Mouse (Mus musculus): Measurements from ENCODE around the gene Il21r. TPM values are rescaled to one million over a fixed set of nuclear protein-coding genes. Genes with fewer than 3 reads are reported as not detected.

Gene Il21r
- total and polyA plus RNA-seq, 3 experiments, result 103 to 252 (median 142) TPM

DNA sequence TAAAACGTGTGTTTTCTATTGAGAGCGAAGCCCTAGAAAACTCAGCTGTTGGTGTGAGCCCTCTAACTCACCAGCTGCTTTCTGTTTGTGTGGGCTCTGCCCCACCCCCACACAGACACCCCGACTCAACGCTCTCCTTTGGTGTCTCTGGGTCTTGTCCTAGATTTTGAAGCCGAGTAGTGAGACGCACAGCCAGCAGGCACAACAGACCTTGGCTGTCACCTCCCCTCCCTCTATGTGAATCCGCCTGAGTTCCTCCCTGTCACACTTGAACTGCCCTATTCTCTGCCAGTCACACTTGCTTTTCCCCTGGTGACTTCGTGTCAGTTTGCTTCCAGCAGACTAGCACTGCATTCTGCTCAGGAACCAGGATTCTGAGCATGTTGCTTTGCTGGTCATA is 46.4 kb upstream of the Il21r start:
- Histone ChIP-seq H3K27ac (ENCODE audit: insufficient read depth, low read depth) (no peak overlapping the region), H3K4me1 (ENCODE audit: control insufficient read depth in 1 of 2, insufficient read depth in 2 of 2) (peaks cover 38 to 59% of the 10 kb centered on the region in 2 experiments), H3K9me3 (replicated peaks; ENCODE audit: low read length) (no peaks in the 10 kb centered on the region), H3K9ac (ENCODE audit: insufficient read depth, low read depth) (no peak overlapping the region), H3K4me2 (ENCODE audit: insufficient read depth, low read depth, poor library complexity, severe bottlenecking) (no peak overlapping the region), H3K27me3 (replicated peaks) (no peaks in the 10 kb centered on the region), H3K36me3 (replicated peaks in 1 of 2; ENCODE audit: control insufficient read depth in 1 of 2, insufficient read depth in 1 of 2, low read length in 1 of 2) (peaks cover 9 to 57% of the 10 kb centered on the region in 2 experiments), H3K79me2 (replicated peaks; ENCODE audit: control insufficient read depth, extremely low read depth, insufficient read depth, poor library complexity, severe bottlenecking) (peaks cover 16% of the 10 kb centered on the region), H3K4me3 (replicated peaks in 1 of 3; ENCODE audit: low read depth in 2 of 3, low read length in 2 of 3, poor library complexity in 1 of 3) (no peak overlapping the region)
- in situ Hi-C loops (cut with MboI; ENCODE audit: low pct_ligation_motif_present, low pct_unique_long_range_greater_than_20kb, low sequenced_read_pairs) (no loop called here), dilution Hi-C loops (cut with MboI; ENCODE audit: extremely low pct_ligation_motif_present, extremely low pct_unique_long_range_greater_than_20kb, low sequenced_read_pairs) (no loop called here)
- TF ChIP-seq ZMIZ1 (IDR thresholded peaks at IDR 0.05; ENCODE audit: low read depth, low read length) (no peak), MAZ (IDR thresholded peaks at IDR 0.05; ENCODE audit: low read depth, low read length) (no peak), NELFE (IDR thresholded peaks at IDR 0.05; ENCODE audit: low read depth, low read length) (no peak)
- DNase-seq (ENCODE audit: extremely low read depth), result no peak

DNA sequence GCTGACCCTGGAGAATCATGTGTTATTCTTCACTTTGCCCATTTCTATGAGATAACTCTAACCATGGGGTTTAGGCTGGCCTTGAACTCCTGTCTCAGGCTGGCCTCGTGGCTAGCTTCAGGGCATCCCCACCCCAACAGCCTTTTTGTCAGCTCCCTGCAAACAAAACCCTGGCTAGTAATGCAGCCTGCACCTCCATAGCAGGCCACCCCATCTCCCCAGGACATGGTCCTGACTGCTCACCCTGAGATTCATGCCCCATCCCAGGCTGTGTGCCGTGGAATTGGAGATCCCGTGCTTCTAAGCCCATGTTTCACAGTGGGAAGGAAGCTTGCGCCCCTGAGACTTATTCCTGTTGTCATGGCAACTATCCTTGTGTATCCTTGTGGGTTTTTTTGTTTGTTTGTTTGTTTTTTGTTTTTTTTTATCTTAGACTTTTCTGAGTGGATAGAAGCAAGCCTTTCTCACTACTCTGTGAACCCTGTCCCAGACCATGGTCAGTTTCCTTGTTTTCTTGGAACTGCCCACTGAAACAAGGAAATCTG is 44.8 kb upstream of the Il21r start:
- no peak overlapping the region for H3K27ac ChIP-seq (ENCODE audit: insufficient read depth, low read depth)
- dilution Hi-C loops (cut with MboI; ENCODE audit: extremely low pct_ligation_motif_present, extremely low pct_unique_long_range_greater_than_20kb, low sequenced_read_pairs) (no loop called here), in situ Hi-C loops (cut with MboI; ENCODE audit: low pct_ligation_motif_present, low pct_unique_long_range_greater_than_20kb, low sequenced_read_pairs) (no loop called here)
- H3K9ac ChIP-seq (ENCODE audit: insufficient read depth, low read depth), result no peak overlapping the region
- peaks cover 9 to 73% of the 10 kb centered on the region in 2 experiments for H3K36me3 ChIP-seq (replicated peaks in 1 of 2; ENCODE audit: control insufficient read depth in 1 of 2, insufficient read depth in 1 of 2, low read length in 1 of 2)
- no peak for TF ChIP-seq UBTF (IDR thresholded peaks at IDR 0.05; ENCODE audit: low read depth, low read length)
- no peak for TF ChIP-seq MAFK (IDR thresholded peaks at IDR 0.05; ENCODE audit: insufficient replicate concordance, low read length)
- no peak for TF ChIP-seq TCF12 (IDR thresholded peaks at IDR 0.05; ENCODE audit: low read depth, low read length)
- no peak for TF ChIP-seq ETS1 (conservative IDR thresholded peaks at IDR 0.05; ENCODE audit: low read depth, low read length)
- no peak for TF ChIP-seq ZNF384 (IDR thresholded peaks at IDR 0.05; ENCODE audit: low read depth, low read length)
- TF ChIP-seq ELF1 (IDR thresholded peaks at IDR 0.05; ENCODE audit: low read depth, low read length), result no peak
- TF ChIP-seq HCFC1 (IDR thresholded peaks at IDR 0.05; ENCODE audit: low read depth, low read length), result no peak
- no peak for TF ChIP-seq KAT2A (IDR thresholded peaks at IDR 0.05; ENCODE audit: insufficient replicate concordance, low read length)
- no peak for TF ChIP-seq CHD1 (IDR thresholded peaks at IDR 0.05; ENCODE audit: low read depth, low read length)
- TF ChIP-seq ZC3H11A (IDR thresholded peaks at IDR 0.05; ENCODE audit: low read depth, low read length), result no peak
- TF ChIP-seq SMC3 (IDR thresholded peaks at IDR 0.05; ENCODE audit: low read depth, low read length), result no peak
- TF ChIP-seq IRF4 (IDR thresholded peaks at IDR 0.05; ENCODE audit: low read depth, low read length), result no peak
- no peak for TF ChIP-seq CTCF (conservative IDR thresholded peaks at IDR 0.05 in 1 of 2, IDR thresholded peaks at IDR 0.05 in 1 of 2; ENCODE audit: low read depth in 2 of 2, low read length in 2 of 2)
- TF ChIP-seq NELFE (IDR thresholded peaks at IDR 0.05; ENCODE audit: low read depth, low read length), result no peak
- no peak for TF ChIP-seq RAD21 (IDR thresholded peaks at IDR 0.05; ENCODE audit: low read depth, low read length)
- no peak for TF ChIP-seq GABPA (IDR thresholded peaks at IDR 0.05; ENCODE audit: insufficient replicate concordance, low read depth, low read length)
- TF ChIP-seq TBP (conservative IDR thresholded peaks at IDR 0.05; ENCODE audit: low read depth, low read length), result no peak
- no peak for TF ChIP-seq MAZ (IDR thresholded peaks at IDR 0.05; ENCODE audit: low read depth, low read length)
- peaks cover 30 to 59% of the 10 kb centered on the region in 2 experiments for H3K4me1 ChIP-seq (ENCODE audit: control insufficient read depth in 1 of 2, insufficient read depth in 2 of 2)
- H3K79me2 ChIP-seq (replicated peaks; ENCODE audit: control insufficient read depth, extremely low read depth, insufficient read depth, poor library complexity, severe bottlenecking), result peaks cover 16% of the 10 kb centered on the region
- DNase-seq (ENCODE audit: extremely low read depth), result no peak
- H3K27me3 ChIP-seq (replicated peaks), result no peaks in the 10 kb centered on the region
- H3K9me3 ChIP-seq (replicated peaks; ENCODE audit: low read length), result no peaks in the 10 kb centered on the region
- no peak overlapping the region for H3K4me3 ChIP-seq (replicated peaks in 1 of 3; ENCODE audit: low read depth in 2 of 3, low read length in 2 of 3, poor library complexity in 1 of 3)
- H3K4me2 ChIP-seq (ENCODE audit: insufficient read depth, low read depth, poor library complexity, severe bottlenecking), result no peak overlapping the region
